Mouse (Mus musculus) heart, embryonic 14.5 days (tissue): ENCODE measurements around the gene Thpo. TPM values are rescaled to one million over a fixed set of nuclear protein-coding genes. Genes with fewer than 3 reads are reported as not detected.

Experiments
- ATAC-seq: fragments of 200-750 bp; cut with Nextera tagmentation; 2 replicates; pipeline ENCODE4 v1.8.0; 2017; ENCODE audit warnings: low read depth, moderate TSS enrichment; ENCODE audit not compliant: insufficient number of reproducible peaks, insufficient read depth, low FRiP score
- H3K27ac ChIP-seq, 2 experiments: fragments of 200-500 bp in 1 of 2; fragments of 300-500 bp in 1 of 2; sonication (generic) in 1 of 2; replicated peaks in 1 of 2; 2 replicates each; pipeline ENCODE4 v1.5.1; 2012 to 2014; ENCODE audit warnings: low read depth in 2 of 2, low read length in 2 of 2, control low read depth in 1 of 2, mild to moderate bottlenecking in 1 of 2, mixed read lengths in 1 of 2; ENCODE audit not compliant: control insufficient read depth in 1 of 2, insufficient read depth in 1 of 2
- H3K27me3 ChIP-seq: fragments of 300-500 bp; sonication (generic); 2 replicates; pipeline ENCODE4 v1.6.1; 2014; ENCODE audit warnings: mild to moderate bottlenecking, low read length, control low read depth; ENCODE audit not compliant: control insufficient read depth, insufficient read depth
- H3K36me3 ChIP-seq: fragments of 300-500 bp; sonication (generic); 2 replicates; pipeline ENCODE4 v1.6.1; 2014; ENCODE audit warnings: mild to moderate bottlenecking, control low read depth, low read length, mixed read lengths; ENCODE audit not compliant: control insufficient read depth, insufficient read depth
- H3K4me1 ChIP-seq, 2 experiments: fragments of 200-500 bp in 1 of 2; fragments of 300-500 bp in 1 of 2; sonication (generic) in 1 of 2; 2 replicates each; pipeline ENCODE4 v1.6.1; 2012 to 2014; ENCODE audit warnings: low read length in 2 of 2, control low read depth in 1 of 2, mixed read lengths in 1 of 2; ENCODE audit not compliant: control insufficient read depth in 2 of 2, insufficient read depth in 2 of 2
- H3K4me2 ChIP-seq: fragments of 300-500 bp; sonication (generic); 2 replicates; pipeline ENCODE4 v1.6.1; 2014; ENCODE audit warnings: mild to moderate bottlenecking, low read length
- H3K4me3 ChIP-seq, 2 experiments: fragments of 200-500 bp in 1 of 2; fragments of 300-500 bp in 1 of 2; sonication (generic) in 1 of 2; 2 replicates each; pipeline ENCODE4 v1.5.1; 2012 to 2014; ENCODE audit warnings: low read length in 2 of 2, mild to moderate bottlenecking in 2 of 2, control low read depth in 1 of 2, low read depth in 1 of 2, moderate library complexity in 1 of 2; ENCODE audit not compliant: control insufficient read depth in 1 of 2, insufficient read depth in 1 of 2
- H3K9ac ChIP-seq: fragments of 300-500 bp; sonication (generic); 2 replicates; pipeline ENCODE4 v1.6.1; 2014; ENCODE audit warnings: mild to moderate bottlenecking, low read length
- H3K9me3 ChIP-seq: fragments of 300-500 bp; sonication (generic); 2 replicates; pipeline ENCODE4 v1.6.1; 2016; ENCODE audit warnings: low read length, control low read depth; ENCODE audit not compliant: control insufficient read depth
- WGBS: fragments of 180-500 bp; shearing (Covaris S2); extraction: QIAGEN DNeasy Blood & Tissue Kit; methylation state at CpG from one replicate; pipeline ENCODE4 v1.1.7; 2014; 5-methylcytosine and 5-hydroxymethylcytosine counted together
- polyA plus RNA-seq: library from polyadenylated mRNA; unstranded; fragments of >200 nt; fragmentation: Nextera tagmentation; extraction: Ambion mirVana; gene quantifications from 2 replicates; pipeline ENCODE4 v1.2.1, GENCODE M21; 2014

Gene Thpo
- polyA plus RNA-seq, 1 experiment from 2014 or later, result 0.34 TPM

- H3K4me3 ChIP-seq, result no peak overlapping the region
These were observed 59.1 kb downstream of the Thpo start for GRCm38 (mm10) chr16:20675213-20675612.

More at GRCm38 (mm10) chr16:20675213-20675612, 59.1 kb downstream of the Thpo start:
- Histone ChIP-seq H3K27me3 (no peaks in the 10 kb centered on the region), H3K27ac (no peak overlapping the region), H3K9ac (peak overlapping the region; percentile 96; the same call in 1 of the 2 replicates), H3K4me1 (peaks cover 8 to 37% of the 10 kb centered on the region in 2 experiments), H3K9me3 (no peaks in the 10 kb centered on the region), H3K4me2 (no peak overlapping the region), H3K36me3 (peaks cover 59% of the 10 kb centered on the region)
- WGBS, result 82% methylated on average over 6 of the region's 6 CpGs
- no peak for ATAC-seq

Other genes with a start within 250 kb of the Thpo start
- 67.3 and 69.6 TPM in 2 replicates for gene Eif2b5, start 235.7 kb downstream of the Thpo start, polyA plus RNA-seq
- gene Dvl3, start 217.5 kb downstream of the Thpo start, polyA plus RNA-seq, result 20.7 and 21.0 TPM in 2 replicates
- gene Ap2m1, start 199.0 kb downstream of the Thpo start, polyA plus RNA-seq, result 451 and 502 TPM in 2 replicates
- 37.1 and 46.0 TPM in 2 replicates for gene Abcf3, start 185.9 kb downstream of the Thpo start, polyA plus RNA-seq
- 0.23 and 0.54 TPM in 2 replicates for gene Vwa5b2, start 145.0 kb downstream of the Thpo start, polyA plus RNA-seq
- gene Eef1akmt4, start 122.9 kb downstream of the Thpo start, polyA plus RNA-seq, result 19.4 TPM in 2 replicates
- 0.14 TPM in 1 of 2 replicates, not detected in the other for gene Gm49333, start 122.9 kb downstream of the Thpo start, polyA plus RNA-seq
- gene Alg3, start 122.8 kb downstream of the Thpo start, polyA plus RNA-seq, result 29.3 and 31.4 TPM in 2 replicates
- gene Camk2n2, start 113.2 kb downstream of the Thpo start, polyA plus RNA-seq, result 0.40 and 0.57 TPM in 2 replicates
- 0.22 and 0.53 TPM in 2 replicates for gene Ece2, start 104.7 kb downstream of the Thpo start, polyA plus RNA-seq
- gene Psmd2, start 82.9 kb downstream of the Thpo start, polyA plus RNA-seq, result 217 and 231 TPM in 2 replicates
- 96.6 and 107 TPM in 2 replicates for gene Eif4g1, start 66.2 kb downstream of the Thpo start, polyA plus RNA-seq
- gene Fam131a, start 41.3 kb downstream of the Thpo start, polyA plus RNA-seq, result 7.1 and 7.2 TPM in 2 replicates
- gene Polr2h, start 16.8 kb downstream of the Thpo start, polyA plus RNA-seq, result 53.2 and 58.4 TPM in 2 replicates
- gene Clcn2, start 16.8 kb downstream of the Thpo start, polyA plus RNA-seq, result 4.0 and 5.1 TPM in 2 replicates
- 0.67 and 0.70 TPM in 2 replicates for gene Chrd, start 1.4 kb downstream of the Thpo start, polyA plus RNA-seq